Mouse (Mus musculus): ENCODE results near the gene Lrrc3b. TPM values are rescaled to one million over a fixed set of nuclear protein-coding genes. Genes with fewer than 3 reads are reported as not detected.

Lrrc3b gene
- polyA plus RNA-seq, 1 experiment from 2014 or later, result 6.7 TPM

GRCm38 (mm10) chr14:15322441-15323123 is 116.2 kb downstream of the Lrrc3b start:
- H3K36me3 ChIP-seq, result no peaks in the 10 kb centered on the region
- H3K4me3 ChIP-seq, result no peak overlapping the region
- 91% methylated on average over 9 of the region's 9 CpGs for WGBS
- no peak overlapping the region for H3K4me2 ChIP-seq
- ATAC-seq (ENCODE audit: low FRiP score), result no peak
- no peak overlapping the region for H3K9ac ChIP-seq
- H3K27ac ChIP-seq, result no peak overlapping the region
- H3K4me1 ChIP-seq (replicated peaks), result no peaks in the 10 kb centered on the region
- H3K9me3 ChIP-seq, result no peaks in the 10 kb centered on the region
- H3K27me3 ChIP-seq, result no peaks in the 10 kb centered on the region

- Histone ChIP-seq H3K36me3 (no peaks in the 10 kb centered on the region), H3K27me3 (no peaks in the 10 kb centered on the region), H3K9ac (no peak overlapping the region), H3K4me3 (no peak overlapping the region), H3K27ac (no peak overlapping the region), H3K9me3 (no peaks in the 10 kb centered on the region), H3K4me1 (replicated peaks) (no peaks in the 10 kb centered on the region), H3K4me2 (no peak overlapping the region)
- no peak for ATAC-seq (ENCODE audit: low FRiP score)
Observed at GRCm38 (mm10) chr14:15319399-15319915, 119.3 kb downstream of the Lrrc3b start.

GRCm38 (mm10) chr14:15308576-15308975 is 130.2 kb downstream of the Lrrc3b start:
- Histone ChIP-seq H3K4me3 (no peak overlapping the region), H3K9ac (no peak overlapping the region), H3K4me2 (no peak overlapping the region), H3K27me3 (no peaks in the 10 kb centered on the region), H3K27ac (no peak overlapping the region), H3K4me1 (replicated peaks) (no peaks in the 10 kb centered on the region), H3K36me3 (no peaks in the 10 kb centered on the region), H3K9me3 (no peaks in the 10 kb centered on the region)
- no peak for ATAC-seq (ENCODE audit: low FRiP score)
- 81% methylated on average over 2 of the region's 2 CpGs for WGBS
